Comparison of ENCODE assay signal across 8 mouse cellular contexts in the genomic region with DNA sequence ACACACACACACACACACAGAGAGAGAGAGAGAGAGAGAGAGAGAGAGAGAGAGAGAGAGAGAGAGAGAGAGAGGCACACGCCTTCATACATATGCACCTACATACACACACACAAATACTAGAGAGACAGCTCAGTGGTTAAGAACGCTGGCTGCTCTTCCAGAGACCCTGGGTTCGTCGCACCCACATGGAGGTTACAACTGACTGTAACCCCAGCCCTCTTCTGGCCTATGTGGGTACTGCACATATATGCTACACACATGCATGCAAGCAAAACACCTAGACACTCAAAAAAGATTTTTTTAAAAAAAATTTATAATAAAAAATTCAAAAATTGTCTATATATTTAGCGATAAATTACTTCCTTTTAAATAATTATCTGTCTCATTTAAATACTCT. TPM values are rescaled to one million over a fixed set of nuclear protein-coding genes. Genes with fewer than 3 reads are reported as not detected.
DNase-seq lines count a peak whose midpoint lies in the region; ATAC-seq and TF ChIP-seq lines count a peak whose summit lies in the region.
"Had no signal": no experiment of that assay in that cellular context is flagged by ENCODE, and none has a peak within 500 bp of the region (broad histone marks: within the 10 kb centered on the region; RNA-seq: fewer than 3 reads in every experiment).

No protein-coding gene starts in this region.

- H3K27ac ChIP-seq in layer of hippocampus, adult 2 months = no peak overlapping the region

- no peak for ATAC-seq in G1E (ENCODE audit: extremely low read depth, insufficient number of reproducible peaks, low FRiP score, poor library complexity, severe bottlenecking)

- H3K9me3 ChIP-seq in G1E (replicated peaks) = no peaks in the 10 kb centered on the region

- DNase-seq in layer of hippocampus, adult 2 months (ENCODE audit: low spot score in 2 of 2) = no peak
- no peak for DNase-seq in layer of hippocampus, adult 18-20 months (ENCODE audit: low spot score in 2 of 2)
- DNase-seq in G1E (ENCODE audit: low spot score) = no peak
- peak; percentile 10 for DNase-seq in c-Kit-positive CD71-positive TER-119-positive erythroid progenitor cells, embryonic 14.5 days (ENCODE audit: low spot score)
- peak; percentile 9 to 12 for DNase-seq in natural killer cell, adult 2 months (ENCODE audit: low spot score in 2 of 2)
- DNase-seq in frontal cortex, postnatal 14 days (ENCODE audit: low spot score in 2 of 2) = no peak
- DNase-seq in gastrocnemius, adult 18-20 months (ENCODE audit: low spot score) = no peak

- H3K4me1 ChIP-seq in G1E (ENCODE audit: insufficient read depth, low read depth, low read length) = no peaks in the 10 kb centered on the region

- TF ChIP-seq CTCF in layer of hippocampus, adult 2 months (conservative IDR thresholded peaks at IDR 0.05) = peak; percentile 63
- TF ChIP-seq CTCF in G1E (IDR thresholded peaks at IDR 0.05; ENCODE audit: low read depth, low read length) = 0 out of 2 replicates have a peak, but pooled peaks have one; percentile 20

- no peak overlapping the region for H3K4me3 ChIP-seq in layer of hippocampus, adult 2 months
- no peak overlapping the region for H3K4me3 ChIP-seq in G1E (ENCODE audit: low read depth, low read length)
- H3K4me3 ChIP-seq: erythroblast, embryonic 14.5 days had no signal

- H3K27me3 ChIP-seq in G1E (ENCODE audit: insufficient read depth, low read length) = no peaks in the 10 kb centered on the region

- H3K36me3 ChIP-seq in G1E (replicated peaks) = no peaks in the 10 kb centered on the region

RNA-seq across cellular contexts. Expression of a gene that starts 43.1 kb away (rescaled TPM):
- 1 to 10 TPM; 3.4 to 4.0 TPM for total RNA-seq in layer of hippocampus, adult 2 months (2021)
- total RNA-seq in layer of hippocampus, adult 18-20 months (2021) = 1 to 10 TPM; 2.9 to 3.2 TPM
- total RNA-seq in G1E (2014; fragmentation: Nextera tagmentation) = not detected in 2 replicates
- 0.12 and 0.27 TPM in 2 replicates for total RNA-seq in G1E (2017)
- not detected in 2 replicates for polyA plus RNA-seq in G1E (2012)
- total RNA-seq in gastrocnemius, adult 18-20 months (2021) = 100 to 1,000 TPM; 120 to 132 TPM
- polyA plus RNA-seq: erythroblast, embryonic 14.5 days had no signal

Comparison
In these comparisons a context has a peak if more than half of its experiments do, and no peak if none do; other contexts are left out.
1. DNase-seq: peak in c-Kit-positive CD71-positive TER-119-positive erythroid progenitor cells, embryonic 14.5 days (single experiment) and natural killer cell, adult 2 months (2 of 2); none in layer of hippocampus, adult 2 months (0 of 2), layer of hippocampus, adult 18-20 months (0 of 2), G1E (single experiment), frontal cortex, postnatal 14 days (0 of 2) and gastrocnemius, adult 18-20 months (single experiment).
2. RNA of a gene that starts 43.1 kb away (total RNA-seq): 120 to 132 TPM in gastrocnemius, adult 18-20 months; 3.4 to 4.0 TPM in layer of hippocampus, adult 2 months, 2.9 to 3.2 TPM in layer of hippocampus, adult 18-20 months and 0.12 to 0.27 TPM in G1E; every median in the first group is over 10 times any median in the second.